Mouse (Mus musculus): ENCODE results near the gene Slc2a5.

Gene Slc2a5

GRCm38 (mm10) chr4:150122476-150122875 lies 3.4 kb downstream of the Slc2a5 start:
- Histone ChIP-seq H3K9me3 (ENCODE audit: low read length) (peaks cover 4% of the 10 kb centered on the region), H3K27me3 (ENCODE audit: insufficient read depth, low read length) (0 out of 2 replicates have a peak, but pooled peaks cover 4% of the 10 kb centered on the region), H3K4me1 (replicated peaks; ENCODE audit: low read depth, low read length) (peaks cover 24% of the 10 kb centered on the region), H3K4me3 (replicated peaks; ENCODE audit: low read length) (no peak overlapping the region), H3K36me3 (ENCODE audit: insufficient read depth, low read length) (no peaks in the 10 kb centered on the region)
- TF ChIP-seq POU5F1 (IDR thresholded peaks at IDR 0.05; ENCODE audit: borderline replicate concordance, low read length), result no peak
- TF ChIP-seq CTCF (conservative IDR thresholded peaks at IDR 0.05; ENCODE audit: low read length), result no peak

GRCm38 (mm10) chr4:150126373-150126772 lies 7.3 kb downstream of the Slc2a5 start:
- Histone ChIP-seq H3K36me3 (ENCODE audit: insufficient read depth, low read length) (no peaks in the 10 kb centered on the region), H3K4me1 (replicated peaks; ENCODE audit: low read depth, low read length) (peaks cover 27% of the 10 kb centered on the region), H3K27me3 (ENCODE audit: insufficient read depth, low read length) (no peaks in the 10 kb centered on the region)

GRCm38 (mm10) chr4:150127894-150128293 lies 8.8 kb downstream of the Slc2a5 start:
- Histone ChIP-seq H3K36me3 (ENCODE audit: insufficient read depth, low read length) (no peaks in the 10 kb centered on the region), H3K9me3 (ENCODE audit: low read length) (no peaks in the 10 kb centered on the region), H3K4me1 (replicated peaks; ENCODE audit: low read depth, low read length) (peaks cover 39% of the 10 kb centered on the region), H3K27me3 (ENCODE audit: insufficient read depth, low read length) (no peaks in the 10 kb centered on the region), H3K4me3 (replicated peaks; ENCODE audit: low read length) (no peak overlapping the region)
- no peak for TF ChIP-seq CTCF (conservative IDR thresholded peaks at IDR 0.05; ENCODE audit: low read length)

More at GRCm38 (mm10) chr4:150126373-150126772, 7.3 kb downstream of the Slc2a5 start:
- Histone ChIP-seq H3K9me3 (ENCODE audit: low read length) (peaks cover 4% of the 10 kb centered on the region), H3K4me3 (replicated peaks; ENCODE audit: low read length) (no peak overlapping the region)
- no peak for TF ChIP-seq POU5F1 (IDR thresholded peaks at IDR 0.05; ENCODE audit: borderline replicate concordance, low read length)
- TF ChIP-seq NANOG (IDR thresholded peaks at IDR 0.05; ENCODE audit: borderline replicate concordance, low read length), result no peak
- TF ChIP-seq CTCF (conservative IDR thresholded peaks at IDR 0.05; ENCODE audit: low read length), result peak; percentile 11; the same call in 1 of the 2 replicates

GRCm38 (mm10) chr4:150128571-150128970 lies 9.5 kb downstream of the Slc2a5 start:
- Histone ChIP-seq H3K36me3 (ENCODE audit: insufficient read depth, low read length) (no peaks in the 10 kb centered on the region), H3K4me3 (replicated peaks; ENCODE audit: low read length) (no peak overlapping the region), H3K9me3 (ENCODE audit: low read length) (no peaks in the 10 kb centered on the region), H3K27me3 (ENCODE audit: insufficient read depth, low read length) (no peaks in the 10 kb centered on the region), H3K4me1 (replicated peaks; ENCODE audit: low read depth, low read length) (peaks cover 45% of the 10 kb centered on the region)
- TF ChIP-seq CTCF (conservative IDR thresholded peaks at IDR 0.05; ENCODE audit: low read length) (no peak), POU5F1 (IDR thresholded peaks at IDR 0.05; ENCODE audit: borderline replicate concordance, low read length) (no peak), NANOG (IDR thresholded peaks at IDR 0.05; ENCODE audit: borderline replicate concordance, low read length) (no peak)

GRCm38 (mm10) chr4:150130661-150131060 lies 11.6 kb downstream of the Slc2a5 start:
- no peak overlapping the region for H3K4me3 ChIP-seq (replicated peaks; ENCODE audit: low read length)
- no peak for TF ChIP-seq POU5F1 (IDR thresholded peaks at IDR 0.05; ENCODE audit: borderline replicate concordance, low read length)
- no peak for TF ChIP-seq NANOG (IDR thresholded peaks at IDR 0.05; ENCODE audit: borderline replicate concordance, low read length)
- no peak for TF ChIP-seq CTCF (conservative IDR thresholded peaks at IDR 0.05; ENCODE audit: low read length)
- no peaks in the 10 kb centered on the region for H3K9me3 ChIP-seq (ENCODE audit: low read length)
- H3K36me3 ChIP-seq (ENCODE audit: insufficient read depth, low read length), result no peaks in the 10 kb centered on the region
- peaks cover 62% of the 10 kb centered on the region for H3K4me1 ChIP-seq (replicated peaks; ENCODE audit: low read depth, low read length)
- no peaks in the 10 kb centered on the region; the same call in 1 of the 2 replicates for H3K27me3 ChIP-seq (ENCODE audit: insufficient read depth, low read length)

GRCm38 (mm10) chr4:150132692-150133271 lies 13.7 kb downstream of the Slc2a5 start:
- H3K4me1 ChIP-seq (replicated peaks; ENCODE audit: low read depth, low read length), result peaks cover 79% of the 10 kb centered on the region
- H3K27me3 ChIP-seq (ENCODE audit: insufficient read depth, low read length), result no peaks in the 10 kb centered on the region; the same call in 1 of the 2 replicates
- no peaks in the 10 kb centered on the region for H3K36me3 ChIP-seq (ENCODE audit: insufficient read depth, low read length)
- H3K9me3 ChIP-seq (ENCODE audit: low read length), result no peaks in the 10 kb centered on the region
- H3K4me3 ChIP-seq (replicated peaks; ENCODE audit: low read length), result peak overlapping the region; percentile 70
- TF ChIP-seq NANOG (IDR thresholded peaks at IDR 0.05; ENCODE audit: borderline replicate concordance, low read length) (no peak), CTCF (conservative IDR thresholded peaks at IDR 0.05; ENCODE audit: low read length) (no peak), POU5F1 (IDR thresholded peaks at IDR 0.05; ENCODE audit: borderline replicate concordance, low read length) (no peak)

GRCm38 (mm10) chr4:150135254-150135653 lies 16.2 kb downstream of the Slc2a5 start:
- Histone ChIP-seq H3K36me3 (ENCODE audit: insufficient read depth, low read length) (no peaks in the 10 kb centered on the region), H3K9me3 (ENCODE audit: low read length) (no peaks in the 10 kb centered on the region), H3K4me1 (replicated peaks; ENCODE audit: low read depth, low read length) (peaks cover 91% of the 10 kb centered on the region), H3K4me3 (replicated peaks; ENCODE audit: low read length) (no peak overlapping the region), H3K27me3 (ENCODE audit: insufficient read depth, low read length) (peaks cover 18% of the 10 kb centered on the region)
- 0 out of 2 replicates have a peak, but pooled peaks have one; percentile 8 for TF ChIP-seq CTCF (conservative IDR thresholded peaks at IDR 0.05; ENCODE audit: low read length)
- TF ChIP-seq NANOG (IDR thresholded peaks at IDR 0.05; ENCODE audit: borderline replicate concordance, low read length), result no peak

GRCm38 (mm10) chr4:150136693-150137092 lies 17.6 kb downstream of the Slc2a5 start:
- TF ChIP-seq NANOG (IDR thresholded peaks at IDR 0.05; ENCODE audit: borderline replicate concordance, low read length), result no peak
- peak; percentile 96 for TF ChIP-seq CTCF (conservative IDR thresholded peaks at IDR 0.05; ENCODE audit: low read length)
- no peak for TF ChIP-seq POU5F1 (IDR thresholded peaks at IDR 0.05; ENCODE audit: borderline replicate concordance, low read length)
- no peaks in the 10 kb centered on the region for H3K36me3 ChIP-seq (ENCODE audit: insufficient read depth, low read length)
- H3K9me3 ChIP-seq (ENCODE audit: low read length), result no peaks in the 10 kb centered on the region
- peak overlapping the region; percentile 17; the same call in 1 of the 2 replicates for H3K4me3 ChIP-seq (replicated peaks; ENCODE audit: low read length)
- peaks cover 77% of the 10 kb centered on the region for H3K4me1 ChIP-seq (replicated peaks; ENCODE audit: low read depth, low read length)
- H3K27me3 ChIP-seq (ENCODE audit: insufficient read depth, low read length), result peaks cover 18% of the 10 kb centered on the region
